Mouse (Mus musculus): ENCODE results near the gene Ccp110. TPM values are rescaled to one million over a fixed set of nuclear protein-coding genes. Genes with fewer than 3 reads are reported as not detected.

The Ccp110 gene
- total RNA-seq, 1 experiment from 2014 or later = 30.7 TPM

Other genes with a start within 250 kb of the Ccp110 start
- 9.4 and 13.1 TPM in 2 replicates for gene Itpripl2, start 220.6 kb upstream of the Ccp110 start, total RNA-seq (2017)
- 25.6 and 30.7 TPM in 2 replicates for gene Coq7, start 179.2 kb upstream of the Ccp110 start, total RNA-seq (2017)
- gene Tmc7, start 127.8 kb upstream of the Ccp110 start, total RNA-seq (2017) = 0.31 TPM in 1 of 2 replicates, not detected in the other
- not detected in 2 replicates for gene Tmc5, start 115.3 kb upstream of the Ccp110 start, total RNA-seq (2017)
- 30.0 and 36.3 TPM in 2 replicates for gene Gde1, start 6.8 kb upstream of the Ccp110 start, total RNA-seq (2017)
- 40.2 and 49.3 TPM in 2 replicates for gene Vps35l, start 27.7 kb downstream of the Ccp110 start, total RNA-seq (2017)
- 0.99 and 2.0 TPM in 2 replicates for gene Iqck, start 143.2 kb downstream of the Ccp110 start, total RNA-seq (2017)
- 38.5 and 50.3 TPM in 2 replicates for gene Knop1, start 143.7 kb downstream of the Ccp110 start, total RNA-seq (2017)